Mouse (Mus musculus) frontal cortex, postnatal 10 days (tissue): ENCODE data around the gene Asic3.

ENCODE experiments used
- DNase-seq, 2 experiments: peaks; one replicate each; pipeline ENCODE4 v3.0.0; 2022; ENCODE audit warnings: low spot score in 2 of 2, mixed read lengths in 1 of 2

The Asic3 gene

DNA sequence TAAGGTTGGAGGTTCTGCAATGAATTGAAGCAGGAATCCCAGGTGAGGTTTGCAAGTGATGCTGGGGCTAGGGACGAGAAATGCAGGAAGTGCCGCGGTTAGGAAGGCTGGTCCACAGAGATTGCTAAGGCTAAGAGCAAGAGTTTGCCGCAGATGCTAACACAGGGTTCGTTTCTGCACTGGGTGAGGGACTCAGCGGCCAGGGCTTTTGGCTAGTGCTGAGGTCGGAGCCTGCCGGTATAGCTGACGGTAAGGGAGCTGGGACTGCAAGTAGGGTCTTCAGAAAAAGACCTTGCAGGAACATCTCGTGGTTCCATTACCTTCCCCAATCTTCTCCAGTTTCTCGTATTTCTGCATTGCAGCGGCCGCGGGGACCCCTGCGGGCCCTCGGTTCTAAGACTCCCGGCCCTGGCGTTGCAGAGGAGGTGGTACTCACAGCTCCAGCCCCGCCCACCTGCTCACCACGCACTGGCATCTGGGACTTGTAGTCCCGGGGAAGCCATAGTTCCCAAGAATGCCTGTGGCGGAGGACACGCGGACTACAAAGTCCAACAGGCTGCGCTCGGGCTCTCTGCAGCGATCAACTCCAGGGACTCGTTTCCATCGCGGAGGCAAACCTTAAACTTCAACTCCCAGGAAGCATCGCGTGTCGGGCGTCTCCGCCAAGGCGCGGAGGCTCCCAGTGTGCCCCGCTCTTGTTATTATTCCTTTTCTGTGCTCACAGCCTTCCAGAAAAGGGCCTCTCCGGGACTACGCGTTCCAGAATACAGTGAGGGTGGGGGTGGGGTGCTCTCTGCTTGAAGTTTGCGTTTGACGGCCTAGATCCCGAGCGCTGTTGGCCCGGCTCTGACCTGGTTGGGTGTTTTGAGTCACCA, 10.2 kb downstream of the Asic3 start, which contains the start of the genes Cdk5 and Slc4a2:
Gene Cdk5 (minus strand): TSS at position 402 of the 875 bp plus-strand sequence.
Gene Slc4a2 (plus strand): TSS at position 709 of the 875 bp plus-strand sequence.
- peak; percentile 98 to 99 for DNase-seq

- no peak for DNase-seq
These were observed 11.0 kb downstream of the Asic3 start for GRCm38 (mm10) chr5:24424004-24424781.

DNA sequence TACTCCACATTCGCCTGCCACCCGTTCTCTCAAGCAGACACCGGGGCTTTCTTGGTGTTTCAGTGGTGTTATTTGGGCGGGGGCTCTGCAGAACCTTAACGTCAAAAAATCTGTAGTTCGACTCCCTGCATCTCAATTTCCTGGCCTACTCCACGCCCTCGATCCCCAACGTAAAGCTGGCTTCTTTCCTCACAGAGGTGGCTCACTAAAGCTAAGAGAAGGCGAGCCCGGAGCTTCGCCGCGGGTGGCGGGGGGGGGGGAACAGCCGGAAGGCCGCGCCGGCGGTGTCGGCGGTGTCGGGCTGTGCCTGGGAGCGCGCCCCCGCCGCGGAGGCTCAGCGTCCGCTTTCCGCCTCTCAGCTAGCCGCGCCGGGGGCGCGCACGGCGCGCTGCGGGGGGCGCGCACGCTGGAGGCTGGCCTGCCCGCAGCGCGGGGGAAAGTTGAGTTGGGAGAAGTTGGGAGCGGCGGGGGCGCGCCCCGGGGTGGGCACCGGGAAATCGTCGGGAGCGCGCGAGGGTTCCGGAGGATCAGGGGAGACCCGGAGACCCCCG, 11.7 kb downstream of the Asic3 start:
- peak; percentile 60 to 76 for DNase-seq

GRCm38 (mm10) chr5:24425421-24426036, 12.3 kb downstream of the Asic3 start:
- DNase-seq: peak in 1 of 2 experiments; percentile 54

GRCm38 (mm10) chr5:24426037-24426432, 12.8 kb downstream of the Asic3 start:
- DNase-seq: no peak

DNA sequence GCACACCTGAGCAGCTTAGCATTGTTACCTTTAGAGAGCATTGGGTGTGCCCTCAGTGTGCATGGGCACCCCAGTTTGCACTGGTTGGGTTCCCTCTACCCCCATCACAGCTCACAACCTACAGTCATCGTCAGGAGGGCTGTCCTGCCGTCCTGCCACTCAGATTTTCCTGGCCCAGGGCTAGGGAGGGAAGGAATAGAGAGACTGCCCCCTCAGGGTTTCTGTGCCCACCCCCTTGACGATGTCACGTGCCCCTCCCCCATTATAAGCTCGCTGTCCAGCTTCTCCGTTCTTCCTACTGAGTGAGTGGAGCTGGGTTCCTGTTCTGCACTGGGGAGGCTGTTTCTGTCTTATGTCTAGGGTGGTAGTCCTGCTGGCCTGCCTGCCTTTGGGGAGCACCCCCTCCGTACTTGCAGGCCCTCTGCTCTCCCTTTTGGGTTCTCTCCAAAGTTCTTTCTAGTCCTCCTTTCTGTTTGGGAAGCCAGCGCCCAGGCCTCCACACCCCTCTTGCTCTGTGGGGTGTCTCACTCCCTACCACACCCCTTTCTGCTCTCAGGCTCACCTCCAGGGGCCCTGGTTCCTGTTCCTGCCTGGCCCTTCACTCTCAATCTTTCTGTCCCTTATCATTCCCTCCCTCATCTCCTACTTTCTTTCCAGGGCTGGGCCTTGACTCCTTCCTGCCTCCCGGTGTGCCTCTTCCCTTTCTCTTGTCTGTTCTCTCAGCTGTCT, 13.5 kb downstream of the Asic3 start:
- no peak for DNase-seq

DNA sequence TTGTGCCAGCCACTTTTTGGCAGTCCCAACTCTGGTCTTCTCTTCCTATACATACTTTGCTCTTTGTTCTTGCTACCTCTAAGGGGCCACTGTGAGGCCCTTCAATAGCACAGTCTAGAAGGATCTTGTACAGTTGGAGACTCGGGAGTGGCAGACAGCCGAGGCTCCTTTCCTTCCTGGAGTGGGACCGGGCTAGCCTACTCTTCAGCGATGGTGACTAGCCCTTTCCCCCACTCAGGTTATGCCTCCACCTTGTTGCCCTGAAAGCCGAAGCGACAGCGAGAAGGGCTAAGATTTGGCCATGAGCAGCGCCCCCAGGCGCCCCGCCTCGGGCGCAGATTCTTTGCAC, 14.1 kb downstream of the Asic3 start:
- DNase-seq: no peak

- no peak for DNase-seq
These were observed 14.8 kb downstream of the Asic3 start for GRCm38 (mm10) chr5:24427981-24428402.

DNA sequence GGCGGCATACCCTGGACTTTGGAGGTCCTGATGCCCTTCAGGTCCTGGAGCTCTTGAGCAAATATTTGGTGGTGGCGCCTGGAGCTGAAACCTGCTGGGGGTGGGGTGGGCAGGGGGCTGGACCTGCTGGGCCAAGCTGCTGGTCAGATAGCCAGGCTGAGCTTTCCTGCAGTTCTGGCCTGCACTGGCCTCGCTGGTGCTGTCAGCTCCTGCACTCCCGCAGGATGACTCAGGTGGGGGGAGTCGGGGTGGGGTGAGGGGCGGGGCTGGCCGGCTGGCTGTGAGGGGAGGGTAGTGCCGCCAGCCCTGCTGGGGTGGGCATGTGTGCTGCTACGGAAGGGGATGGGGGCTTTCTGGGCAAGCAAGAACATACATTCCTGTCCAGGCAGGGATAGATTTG, 15.4 kb downstream of the Asic3 start:
- no peak for DNase-seq

DNA sequence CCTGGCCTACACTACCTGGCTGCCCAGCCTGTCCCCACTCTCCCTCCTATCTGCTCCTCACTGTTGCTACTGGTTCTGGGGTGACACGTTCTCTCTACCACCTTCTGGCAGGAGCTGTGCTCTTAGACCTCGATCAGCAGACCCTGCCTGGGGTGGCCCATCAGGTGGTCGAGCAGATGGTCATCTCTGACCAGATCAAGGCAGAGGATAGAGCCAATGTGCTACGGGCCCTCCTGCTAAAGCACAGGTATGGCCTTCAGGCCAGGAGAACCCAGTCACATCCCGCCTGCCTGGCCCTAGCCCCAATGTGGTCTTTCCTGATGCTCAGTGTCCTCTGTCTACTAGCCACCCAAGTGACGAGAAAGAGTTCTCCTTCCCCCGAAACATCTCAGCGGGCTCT, 20.8 kb downstream of the Asic3 start:
- DNase-seq: no peak

- no peak for DNase-seq
These were observed 28.0 kb downstream of the Asic3 start for GRCm38 (mm10) chr5:24441187-24441586.

DNA sequence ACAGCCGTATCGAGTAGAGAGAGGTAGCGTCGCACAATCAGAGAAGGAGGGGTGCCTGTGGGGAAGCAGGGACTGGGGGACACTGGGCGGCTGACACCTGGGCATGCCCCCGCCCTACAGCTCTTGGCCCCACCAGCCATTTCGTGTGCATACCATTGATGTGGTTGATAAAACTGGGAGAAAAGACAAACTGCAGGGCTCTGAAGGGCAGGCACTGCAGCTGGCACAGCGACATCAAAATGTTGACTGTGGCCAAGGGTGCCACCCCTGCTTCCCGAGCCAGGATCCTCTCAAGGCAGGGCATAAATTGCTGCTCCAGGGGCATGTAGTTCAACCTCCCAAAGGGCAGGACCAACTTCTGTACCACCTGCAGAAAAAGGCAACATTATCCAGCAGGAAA, 28.8 kb downstream of the Asic3 start:
- no peak for DNase-seq

- DNase-seq: no peak
These were observed 30.0 kb downstream of the Asic3 start for GRCm38 (mm10) chr5:24443204-24443603.

GRCm38 (mm10) chr5:24443927-24444326, 30.7 kb downstream of the Asic3 start:
- no peak for DNase-seq

DNA sequence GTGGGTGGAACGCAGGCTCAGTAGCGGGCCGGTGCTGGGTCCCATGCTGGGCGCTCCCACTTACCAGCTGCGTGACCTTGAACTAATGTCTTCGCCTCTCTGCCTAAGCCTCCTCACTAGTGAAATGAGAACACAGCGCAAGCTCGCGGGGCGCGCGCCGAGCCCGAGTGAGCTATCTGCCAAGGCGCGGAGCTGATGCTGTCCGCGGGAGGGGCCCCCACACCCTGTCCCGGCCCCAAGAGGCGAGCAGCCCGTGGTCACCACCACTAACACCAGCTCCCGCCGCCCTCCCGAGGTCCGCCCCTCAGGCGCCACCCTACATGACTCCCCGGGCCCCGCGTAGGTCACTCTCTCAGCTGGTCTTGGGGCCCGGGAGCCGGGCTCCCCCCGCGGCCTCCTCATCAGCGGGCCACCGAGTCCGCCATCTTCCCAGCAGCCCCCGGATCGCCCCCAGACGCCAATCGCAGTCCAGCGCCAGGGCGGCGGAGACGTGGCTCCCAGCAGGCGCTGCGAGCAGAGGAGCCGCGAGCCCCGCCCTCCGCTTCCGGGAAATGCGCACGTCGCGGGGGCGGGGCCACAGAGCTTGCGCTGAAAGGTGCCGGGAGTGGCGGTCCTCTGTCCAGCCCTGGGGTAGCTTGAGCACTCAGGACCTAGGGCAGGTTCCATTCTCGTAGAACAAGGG, 31.7 kb downstream of the Asic3 start, which contains the start of gene Fastk:
Gene Fastk (minus strand): TSS at position 542 of the 682 bp plus-strand sequence.
- DNase-seq: peak; percentile 85 to 93

- DNase-seq: no peak
These were observed 32.4 kb downstream of the Asic3 start for GRCm38 (mm10) chr5:24445428-24446080.

- DNase-seq: no peak
These were observed 33.4 kb downstream of the Asic3 start for GRCm38 (mm10) chr5:24446630-24447029.

DNA sequence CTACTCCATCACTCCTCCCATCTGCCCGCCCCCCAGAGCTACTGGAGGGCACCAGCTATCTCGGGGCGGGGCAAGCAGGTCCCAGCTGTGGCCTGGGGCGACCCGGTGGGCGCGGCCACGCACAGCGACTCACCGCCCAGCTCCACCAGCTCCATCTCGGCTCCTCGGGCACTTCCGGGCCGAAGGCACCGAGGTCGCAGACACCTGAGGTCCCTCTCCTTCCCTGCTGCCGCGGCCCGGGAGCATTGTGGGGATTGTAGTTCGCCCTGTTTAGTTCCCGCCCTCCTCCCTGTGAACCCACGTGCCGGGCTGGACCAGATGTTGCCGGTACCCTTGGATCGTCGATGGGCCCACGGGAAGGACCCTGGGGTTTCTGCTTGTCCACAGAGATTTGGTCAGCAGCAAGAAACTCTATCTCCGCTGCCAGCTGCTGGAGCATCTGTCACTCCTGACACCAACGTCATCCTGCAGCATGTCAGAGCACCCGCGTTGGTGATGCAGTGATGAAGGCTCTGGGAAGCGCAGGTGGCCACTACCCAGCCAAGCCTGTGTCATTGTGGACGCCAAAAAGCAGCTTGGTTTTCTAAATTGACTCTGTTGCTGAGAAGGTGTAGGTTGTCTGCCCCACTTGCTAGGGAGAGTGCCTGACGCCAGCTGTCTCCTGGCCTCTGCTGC, 34.6 kb downstream of the Asic3 start, which contains the start of gene Tmub1:
Gene Tmub1 (minus strand): TSS at position 231 of the 675 bp plus-strand sequence.
- peak; percentile 77 to 83 for DNase-seq
